Mouse (Mus musculus): ENCODE results near the gene Pex16.

Pex16 gene

GRCm38 (mm10) chr2:92374514-92374913 is at the start of gene Pex16, which contains the start of gene Large2:
Gene Pex16 (plus strand): TSS chr2:92374676.
Gene Large2 (minus strand): TSS chr2:92374869.
- in situ Hi-C loops (cut with MboI, MseI) = no loop called here

- in situ Hi-C loops (cut with MboI, MseI) = no loop called here
Observed at GRCm38 (mm10) chr2:92325676-92326075, 48.8 kb upstream of the Pex16 start.

GRCm38 (mm10) chr2:92326221-92326620 is 48.3 kb upstream of the Pex16 start:
- in situ Hi-C loops (cut with MboI, MseI) = no loop called here

- in situ Hi-C loops (cut with MboI, MseI) = no loop called here
Observed at GRCm38 (mm10) chr2:92327601-92328000, 46.9 kb upstream of the Pex16 start.

GRCm38 (mm10) chr2:92328206-92328605 is 46.3 kb upstream of the Pex16 start:
- in situ Hi-C loops (cut with MboI, MseI) = no loop called here

- in situ Hi-C loops (cut with MboI, MseI) = no loop called here
Observed at GRCm38 (mm10) chr2:92330840-92331239, 43.6 kb upstream of the Pex16 start.

DNA sequence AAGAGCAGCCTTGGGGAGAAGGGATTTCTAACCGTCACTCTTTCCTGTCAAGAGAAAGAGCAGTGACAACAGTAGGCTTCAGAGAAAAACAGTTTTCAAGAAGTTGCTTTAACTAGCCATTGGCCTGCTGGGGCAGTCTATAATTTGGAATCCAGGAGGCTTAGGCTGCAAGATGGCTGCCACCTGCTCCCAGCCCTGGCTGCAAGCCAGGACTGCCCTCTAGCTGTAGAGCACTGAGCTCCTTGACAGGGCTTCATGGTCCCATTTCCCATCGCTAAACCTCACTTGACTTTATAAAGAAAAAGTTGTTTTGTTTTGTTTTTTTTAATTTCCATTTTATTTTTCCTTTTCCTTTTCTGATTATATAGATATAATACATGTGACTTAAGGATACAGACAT is 43.1 kb upstream of the Pex16 start:
- in situ Hi-C loops (cut with MboI, MseI) = no loop called here

GRCm38 (mm10) chr2:92331871-92332270 is 42.6 kb upstream of the Pex16 start:
- in situ Hi-C loops (cut with MboI, MseI) = no loop called here

DNA sequence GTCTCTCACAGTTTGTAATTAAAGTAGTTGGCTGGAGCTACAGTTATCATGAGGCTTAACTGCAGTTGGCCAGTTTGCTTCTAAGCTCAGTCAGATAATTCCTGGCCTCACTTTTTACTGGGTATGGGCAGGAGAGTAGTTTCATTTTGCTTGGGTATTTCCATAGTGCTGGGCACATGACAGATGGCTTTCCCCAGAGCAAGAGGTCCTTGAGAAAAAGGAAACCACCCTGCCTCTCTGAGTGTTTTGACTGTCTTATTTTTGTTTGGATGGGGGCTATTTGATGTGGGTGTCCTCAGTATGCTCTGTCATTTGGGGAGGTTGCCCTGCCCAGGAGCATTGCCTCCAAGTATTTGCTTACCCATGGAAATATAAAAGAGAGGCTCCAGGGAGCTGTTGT is 32.1 kb upstream of the Pex16 start:
- in situ Hi-C loops (cut with MboI, MseI) = no loop called here

DNA sequence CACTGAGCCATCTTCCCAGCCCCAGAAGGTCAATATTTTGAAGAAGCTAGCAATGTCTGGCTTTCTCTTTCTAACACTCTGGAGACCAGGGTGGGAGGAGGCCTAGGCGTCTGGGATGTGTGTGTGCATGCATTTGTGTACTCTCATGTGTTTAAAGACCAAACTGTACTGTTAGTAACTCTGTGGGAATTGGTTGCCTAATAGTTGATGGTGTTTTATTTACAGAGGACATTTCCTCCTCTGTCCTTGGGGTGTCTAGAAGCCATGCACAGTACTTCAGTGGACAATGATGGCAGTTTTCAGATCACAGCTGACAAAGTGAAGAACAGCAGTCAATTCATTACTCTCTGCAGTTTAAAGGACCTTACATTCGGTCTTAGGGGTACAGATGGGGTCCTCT is 27.3 kb upstream of the Pex16 start:
- in situ Hi-C loops (cut with MboI, MseI) = loop anchor here (5.0 kb wide), 1 partner anchor 55 kb away; no protein-coding TSS in a partner anchor

- in situ Hi-C loops (cut with MboI, MseI) = loop anchor here (5.0 kb wide), 1 partner anchor 58 kb away; no protein-coding TSS in a partner anchor
Observed at GRCm38 (mm10) chr2:92349589-92350425, 24.7 kb upstream of the Pex16 start.

DNA sequence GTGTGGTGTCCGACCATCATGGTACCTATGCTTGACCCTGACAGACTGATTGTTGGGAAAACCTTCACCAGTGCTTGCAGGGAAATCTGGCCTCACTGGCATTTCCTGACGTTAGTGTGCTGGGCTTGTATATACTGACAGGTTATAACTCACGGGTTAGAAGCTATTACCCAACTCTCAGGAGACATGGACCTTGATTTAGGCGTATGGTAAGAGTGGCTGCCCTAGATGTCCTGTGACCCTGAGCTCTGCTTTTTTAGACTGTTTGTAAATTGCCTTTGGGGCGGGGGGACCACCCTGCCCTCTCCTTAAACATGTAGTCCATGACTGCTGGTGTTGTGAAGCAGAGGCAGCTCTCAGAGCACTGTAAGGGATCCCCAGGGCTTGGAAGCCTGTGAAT is 23.8 kb upstream of the Pex16 start:
- in situ Hi-C loops (cut with MboI, MseI) = no loop called here

GRCm38 (mm10) chr2:92353402-92353801 is 21.1 kb upstream of the Pex16 start:
- in situ Hi-C loops (cut with MboI, MseI) = no loop called here

GRCm38 (mm10) chr2:92354224-92354623 is 20.3 kb upstream of the Pex16 start:
- in situ Hi-C loops (cut with MboI, MseI) = no loop called here

DNA sequence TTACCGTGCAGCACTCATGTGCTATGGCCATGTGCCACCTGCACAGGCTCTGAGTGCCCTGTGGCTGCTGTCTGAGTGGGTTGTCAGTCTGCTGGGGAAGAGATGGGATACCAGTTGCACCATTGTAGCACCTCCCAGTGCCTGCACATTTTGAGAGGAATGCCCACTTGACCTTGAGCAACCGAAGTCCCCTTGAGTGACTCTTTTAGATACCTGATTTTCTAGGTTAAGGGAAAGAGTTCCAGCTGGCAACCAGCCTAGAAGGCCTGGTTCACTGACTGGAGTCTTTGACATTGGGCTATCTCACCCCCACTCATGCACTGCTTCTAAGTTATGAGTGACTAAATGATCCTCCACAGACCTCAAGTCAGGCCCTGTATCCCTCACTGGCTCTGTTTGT is 15.2 kb upstream of the Pex16 start:
- in situ Hi-C loops (cut with MboI, MseI) = no loop called here

- in situ Hi-C loops (cut with MboI, MseI) = no loop called here
Observed at GRCm38 (mm10) chr2:92360186-92360823, 14.2 kb upstream of the Pex16 start.

DNA sequence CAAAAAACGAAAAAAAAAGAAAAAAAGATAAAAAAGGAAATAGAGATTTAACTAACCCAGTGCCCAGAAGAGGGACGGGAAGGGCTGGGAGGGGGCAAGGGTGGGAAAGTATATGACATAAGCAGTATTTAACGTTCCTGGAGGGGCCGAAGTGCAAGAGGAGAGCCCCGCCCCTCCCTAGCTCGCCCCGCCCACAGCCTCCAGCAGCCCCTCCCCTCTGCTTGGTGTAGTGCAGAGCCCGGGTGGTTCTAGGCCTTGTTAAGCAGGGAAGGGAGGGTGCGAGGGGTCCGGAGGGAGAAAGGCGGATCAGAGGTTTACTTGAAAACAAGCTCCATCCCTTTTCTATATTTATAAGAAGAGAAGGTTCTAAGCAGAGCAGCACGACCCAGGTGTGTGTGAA is 13.6 kb upstream of the Pex16 start:
- in situ Hi-C loops (cut with MboI, MseI) = no loop called here

DNA sequence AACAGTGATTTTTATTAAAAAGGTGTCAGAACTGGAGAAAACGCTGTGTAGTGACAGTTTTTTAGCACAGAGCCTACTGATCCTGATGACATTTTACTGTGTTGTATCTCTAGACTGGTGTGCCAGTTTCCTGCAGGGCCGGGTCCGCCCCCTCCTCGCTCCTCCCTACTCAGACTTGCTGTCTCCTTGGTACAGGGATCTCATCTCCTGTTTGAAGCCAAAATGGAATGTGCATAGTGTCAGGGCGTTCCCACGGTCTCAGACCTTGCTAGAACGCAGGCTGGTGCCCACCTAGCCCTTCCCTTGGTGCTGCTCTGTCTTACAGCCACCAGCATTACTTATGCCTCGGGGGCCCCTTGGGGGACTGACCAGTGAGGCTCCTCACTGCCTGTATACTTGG is 12.7 kb upstream of the Pex16 start:
- in situ Hi-C loops (cut with MboI, MseI) = no loop called here

GRCm38 (mm10) chr2:92362571-92363228 is 11.8 kb upstream of the Pex16 start:
- in situ Hi-C loops (cut with MboI, MseI) = no loop called here

DNA sequence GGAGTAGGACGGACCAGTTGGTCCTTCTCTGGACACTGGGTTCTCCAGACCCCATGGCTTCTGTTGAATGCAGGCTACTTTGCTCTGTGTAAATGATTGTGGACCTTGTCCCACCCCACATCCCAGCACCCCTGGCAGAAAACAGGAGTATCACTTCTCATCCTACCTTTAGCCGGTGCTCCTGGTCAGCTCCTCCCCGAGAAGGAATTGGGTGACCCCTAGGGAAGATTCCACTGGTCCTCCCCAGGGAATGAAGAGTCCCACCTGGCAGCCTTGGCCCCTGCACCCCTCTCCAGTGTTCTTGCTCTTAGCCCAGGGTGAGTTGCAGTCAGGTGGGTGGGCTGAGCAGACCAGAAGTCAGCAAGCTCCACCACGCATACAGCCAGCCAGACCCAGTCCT is 10.4 kb upstream of the Pex16 start:
- in situ Hi-C loops (cut with MboI, MseI) = no loop called here

DNA sequence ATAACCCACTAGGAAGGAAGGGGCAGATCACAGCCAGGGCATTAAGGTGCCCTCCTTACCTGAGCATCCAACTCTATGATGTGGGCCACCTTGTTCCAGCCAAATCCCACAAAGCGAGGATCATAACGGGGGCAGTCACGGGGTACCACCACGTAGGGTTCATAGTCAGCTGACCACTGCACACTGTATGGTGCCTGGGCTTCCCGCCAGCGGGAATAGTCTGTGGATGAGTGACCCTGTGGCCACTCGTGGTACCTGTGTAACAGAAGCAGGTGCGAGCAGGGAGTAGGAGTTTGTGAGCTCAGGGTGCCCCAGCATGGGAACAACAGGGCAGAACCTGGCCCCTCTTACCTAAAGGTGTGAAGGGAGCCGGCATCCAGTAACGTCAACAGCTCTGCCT is 8.9 kb upstream of the Pex16 start:
- in situ Hi-C loops (cut with MboI, MseI) = no loop called here

- in situ Hi-C loops (cut with MboI, MseI) = no loop called here
Observed at GRCm38 (mm10) chr2:92367383-92368029, 7.0 kb upstream of the Pex16 start.
